Mouse (Mus musculus) spleen, postnatal 36 days (tissue): ENCODE results near the gene Ston2.

Experiments used
- DNase-seq, 2 experiments: peaks; one replicate each; pipeline ENCODE4 v3.0.0; 2022; ENCODE audit warnings: low spot score in 2 of 2, mixed read lengths in 1 of 2

Gene Ston2

DNA sequence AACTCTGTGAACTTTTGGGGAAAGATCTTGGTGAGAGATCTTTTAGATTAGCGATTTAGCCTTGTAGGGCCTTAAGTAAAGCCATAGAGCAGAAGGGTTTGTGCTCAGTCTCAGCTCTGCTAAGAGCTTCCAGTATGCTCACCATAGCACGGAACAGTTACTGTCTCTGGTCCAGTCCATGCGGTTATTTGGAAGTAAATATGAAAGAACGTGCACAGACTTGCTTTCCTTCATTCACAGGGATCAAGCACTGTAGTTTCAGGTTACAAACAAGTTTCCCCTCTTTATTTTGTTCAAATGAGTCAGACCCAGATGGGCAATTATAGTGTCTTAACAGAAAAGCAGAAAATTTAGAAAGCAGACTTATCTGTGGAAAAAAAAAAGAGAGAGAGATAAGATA, 125.3 kb downstream of the Ston2 start:
- no peak for DNase-seq

- DNase-seq, result no peak
Observed at GRCm38 (mm10) chr12:91660640-91661417, 127.4 kb downstream of the Ston2 start.

DNA sequence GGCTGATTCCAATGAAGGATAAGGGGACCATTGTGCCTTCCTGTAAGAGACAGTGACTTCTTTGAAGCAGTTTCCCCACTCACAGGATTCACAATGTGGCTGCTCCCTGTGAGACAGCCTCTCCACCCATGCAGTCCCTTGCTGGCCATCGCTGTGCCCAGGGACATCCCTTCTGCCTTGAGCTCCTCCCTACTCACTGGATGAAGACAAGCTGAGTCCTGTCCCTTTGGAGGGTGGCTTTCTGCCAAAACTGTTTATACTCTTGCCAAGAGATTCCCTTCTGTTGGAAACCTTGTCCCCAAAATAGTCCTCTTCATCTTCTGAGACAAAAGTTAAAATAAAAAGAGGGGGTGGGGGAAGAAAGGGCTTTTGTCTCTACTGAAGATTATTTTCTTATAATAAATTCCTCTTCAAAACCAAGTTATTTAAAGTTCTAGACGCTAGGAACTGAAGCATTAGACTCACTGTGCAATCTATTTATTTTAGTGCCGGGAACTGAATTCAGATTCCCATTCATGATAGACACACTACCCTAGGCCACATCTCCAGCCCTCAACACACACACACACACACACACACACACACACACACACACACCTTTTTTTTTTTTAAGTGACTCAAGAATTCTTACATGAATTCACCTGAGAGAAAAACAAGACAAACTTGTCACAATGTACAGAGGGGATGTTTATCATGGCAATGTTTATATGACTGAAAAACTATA, 133.6 kb downstream of the Ston2 start:
- no peak for DNase-seq

GRCm38 (mm10) chr12:91648426-91648825, 139.8 kb downstream of the Ston2 start:
- DNase-seq, result no peak

GRCm38 (mm10) chr12:91645361-91646123, 142.6 kb downstream of the Ston2 start:
- no peak for DNase-seq

- no peak for DNase-seq
Observed at GRCm38 (mm10) chr12:91643221-91643620, 145.0 kb downstream of the Ston2 start.

DNA sequence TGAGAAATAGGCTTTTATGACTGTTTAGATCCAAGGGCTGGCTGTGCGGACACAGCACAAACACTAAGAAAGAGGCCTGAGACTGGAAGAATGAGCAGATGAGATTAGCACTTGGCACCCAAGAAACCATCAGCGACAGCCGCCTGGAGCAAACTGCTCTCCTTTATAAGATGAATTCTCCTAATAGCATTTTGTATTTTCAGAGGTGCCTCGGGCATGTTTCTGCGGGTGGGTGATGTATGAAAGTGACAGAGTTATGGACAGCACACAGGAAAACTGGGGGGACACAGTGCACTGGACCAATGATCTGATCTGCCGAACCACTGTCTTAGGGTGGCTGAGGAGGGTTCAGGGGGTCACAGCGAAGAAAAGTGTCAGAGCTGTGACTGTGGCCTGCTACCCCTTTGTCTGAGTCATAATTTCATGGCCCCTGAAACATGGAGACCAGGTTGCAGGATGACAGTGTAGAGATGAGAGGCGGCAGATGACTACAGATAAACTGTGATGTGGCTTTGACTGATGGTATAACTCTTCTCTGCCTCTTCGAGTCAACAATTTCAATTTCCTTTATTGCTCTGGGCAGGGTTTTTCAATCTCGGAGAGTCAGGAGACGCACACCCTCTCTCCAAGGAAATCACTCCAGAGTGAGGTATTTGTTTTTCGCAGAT, 145.6 kb downstream of the Ston2 start:
- DNase-seq, result no peak

GRCm38 (mm10) chr12:91641631-91642141, 146.5 kb downstream of the Ston2 start:
- no peak for DNase-seq

- no peak for DNase-seq
Observed at GRCm38 (mm10) chr12:91641133-91641532, 147.1 kb downstream of the Ston2 start.

DNA sequence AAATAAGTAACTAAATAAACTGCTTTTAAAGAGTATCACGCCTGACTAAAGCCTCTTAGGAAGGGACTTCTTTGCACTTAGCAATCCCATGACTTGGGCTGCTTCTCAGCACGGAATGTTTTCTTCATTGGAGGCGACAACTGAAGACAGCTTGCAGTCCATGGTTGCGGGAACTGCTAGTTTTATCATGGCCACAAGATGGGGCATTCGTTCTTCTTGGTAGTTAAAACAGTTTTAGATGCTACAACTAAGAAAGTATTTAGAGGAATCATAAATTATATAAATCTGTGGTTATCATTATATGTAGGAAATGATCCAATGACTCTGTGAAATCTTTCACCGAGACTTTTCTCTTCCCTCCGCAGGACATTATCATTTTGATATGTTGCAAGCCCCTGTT, 147.5 kb downstream of the Ston2 start:
- DNase-seq, result peak in 1 of 2 experiments; percentile 18

GRCm38 (mm10) chr12:91638351-91638750, 149.8 kb downstream of the Ston2 start:
- no peak for DNase-seq

DNA sequence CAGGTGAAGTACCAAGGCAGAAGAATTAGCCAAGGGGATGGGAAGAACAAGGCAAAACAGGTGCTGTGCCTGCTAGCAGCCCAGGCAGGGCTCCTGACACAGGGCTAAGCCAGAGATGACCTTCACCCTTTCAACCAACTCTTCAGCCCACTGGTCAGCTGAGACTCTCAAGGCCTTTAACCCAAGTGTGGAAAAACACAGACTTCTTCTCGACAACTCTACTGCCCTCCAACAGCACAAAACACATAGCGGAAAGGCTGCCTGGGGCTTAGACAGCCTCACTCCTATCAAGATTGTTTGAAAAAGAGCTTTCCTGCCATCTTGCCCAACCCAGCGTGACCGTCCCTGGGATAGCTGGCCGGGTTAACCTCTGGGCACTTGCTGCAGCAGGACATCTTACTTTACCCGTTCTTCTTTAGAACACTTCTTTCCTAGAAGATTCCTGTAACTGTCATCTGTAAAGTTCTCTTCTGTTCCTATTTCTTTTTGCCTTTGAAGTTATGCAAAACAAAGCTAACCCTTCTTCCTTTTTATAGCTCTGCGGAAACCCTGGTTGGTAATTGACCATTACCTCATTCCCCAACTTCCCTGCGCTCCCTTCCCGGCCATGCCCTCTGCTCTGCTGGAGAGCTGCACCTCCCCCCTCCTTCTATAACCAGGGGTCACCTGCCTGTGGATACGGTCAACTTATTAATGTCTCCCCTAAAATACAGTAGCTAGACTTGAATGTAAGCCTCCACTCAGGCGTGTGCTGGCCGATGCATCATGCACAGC, 150.9 kb downstream of the Ston2 start:
- DNase-seq, result no peak

DNA sequence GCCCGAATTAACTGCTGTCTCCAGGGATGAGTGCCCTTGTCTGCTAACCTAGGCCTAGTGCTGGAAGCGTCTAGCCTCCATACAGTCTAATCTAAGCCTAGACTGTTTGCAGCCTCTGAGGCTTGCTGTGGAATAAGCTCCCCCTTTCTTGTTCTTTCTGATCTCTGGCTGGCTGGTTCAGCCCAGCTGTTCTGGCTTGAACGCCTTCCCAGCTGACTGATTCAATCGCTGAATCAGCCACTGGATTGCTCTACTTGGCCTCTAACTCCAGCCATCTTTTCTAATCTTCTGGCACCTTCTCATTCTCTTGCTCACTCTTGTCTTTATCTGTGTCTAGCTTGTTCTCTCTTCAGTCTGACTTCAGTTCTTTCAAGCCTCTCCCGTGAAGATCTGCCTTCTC, 161.7 kb downstream of the Ston2 start:
- no peak for DNase-seq

DNA sequence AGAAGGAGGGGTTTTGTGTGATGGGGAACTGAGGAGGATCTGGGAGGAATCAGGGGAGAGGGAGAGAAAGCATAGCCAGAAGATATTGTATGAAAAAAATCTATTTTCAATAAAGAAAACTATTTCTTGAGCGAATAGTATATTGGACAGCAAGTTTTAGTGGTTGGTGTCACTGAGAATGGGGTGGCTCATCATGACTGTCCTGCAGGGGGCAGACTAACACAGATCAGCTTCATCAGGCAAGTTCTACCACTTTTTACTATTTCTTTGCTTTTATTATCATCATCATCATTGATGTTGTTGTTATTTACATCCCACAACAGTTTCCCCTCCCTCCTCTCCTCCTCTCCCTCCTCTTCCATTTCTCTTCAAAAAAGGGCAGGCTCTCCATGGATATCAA, 163.2 kb downstream of the Ston2 start:
- peak in 1 of 2 experiments; percentile 12 for DNase-seq

DNA sequence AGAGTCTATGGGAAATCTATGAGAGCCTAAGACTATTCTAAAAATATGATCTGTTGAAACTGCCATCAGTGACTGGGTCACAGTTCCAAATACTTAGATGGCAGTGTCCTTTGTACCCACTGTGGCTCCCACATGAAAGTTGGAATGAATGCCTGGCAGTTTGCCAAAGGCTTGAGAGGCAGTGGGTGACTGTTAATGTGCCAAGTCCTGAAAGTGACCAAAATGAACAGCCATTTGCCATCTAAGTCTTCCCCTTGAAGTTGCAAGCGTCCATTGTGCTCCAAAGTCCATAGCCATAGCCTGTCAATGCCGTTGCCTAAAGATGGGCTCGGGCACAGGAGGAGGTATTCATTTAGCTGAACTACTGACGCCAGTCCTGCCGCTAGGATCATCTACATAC, 178.8 kb downstream of the Ston2 start:
- no peak for DNase-seq

GRCm38 (mm10) chr12:91607678-91608077, 180.5 kb downstream of the Ston2 start:
- DNase-seq, result no peak

DNA sequence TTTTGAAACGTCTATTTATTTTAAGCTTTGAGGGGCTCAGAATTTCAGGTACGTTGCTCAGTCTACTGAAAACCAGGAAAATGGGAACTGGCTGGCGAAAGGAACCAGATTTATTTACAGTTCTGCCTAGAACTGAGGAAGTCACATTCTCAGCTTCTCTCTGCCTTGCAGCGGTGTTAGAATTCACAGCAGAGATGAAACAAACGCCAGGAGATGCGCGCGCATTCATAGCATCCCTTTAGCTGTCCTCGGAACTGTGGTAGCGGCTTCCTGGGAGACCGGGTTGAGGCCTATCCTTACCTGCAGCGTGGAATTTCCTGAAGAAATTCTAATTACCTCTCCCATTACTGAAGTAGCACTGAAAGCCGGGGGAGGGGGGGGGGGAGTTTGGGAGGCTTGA, 181.5 kb downstream of the Ston2 start:
- no peak for DNase-seq

- no peak for DNase-seq
Observed at GRCm38 (mm10) chr12:91604600-91604999, 183.6 kb downstream of the Ston2 start.

GRCm38 (mm10) chr12:91592128-91592527, 196.1 kb downstream of the Ston2 start:
- peak; percentile 50 to 64 for DNase-seq

DNA sequence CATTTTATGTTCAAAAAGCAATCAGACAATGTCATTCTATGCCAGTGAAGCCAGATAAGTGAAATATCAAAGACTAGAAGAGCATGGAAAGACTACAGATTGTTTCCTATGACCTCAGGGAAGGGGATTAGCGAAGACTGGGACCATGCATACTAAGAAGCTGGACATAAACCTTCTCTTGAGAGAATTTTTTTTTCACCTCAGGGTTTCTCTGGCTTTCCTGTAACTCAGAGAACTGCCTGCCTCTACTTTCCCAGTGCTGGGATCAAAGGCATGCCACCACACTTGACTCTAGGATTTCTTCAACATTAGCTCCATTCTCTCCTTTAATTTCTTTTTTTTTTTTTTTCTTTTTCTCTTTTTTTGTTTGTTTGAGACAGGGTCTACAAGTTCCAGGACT, 197.0 kb downstream of the Ston2 start:
- no peak for DNase-seq

GRCm38 (mm10) chr12:91590716-91591115, 197.5 kb downstream of the Ston2 start:
- DNase-seq, result peak; percentile 12 to 25
